Mouse (Mus musculus) left cerebral cortex, adult 2 months (tissue): ENCODE results near the gene Fam227a. TPM values are rescaled to one million over a fixed set of nuclear protein-coding genes. Genes with fewer than 3 reads are reported as not detected.
A peak's percentile ranks its signal among the peaks of the same experiment; 100 is the strongest.

Source experiments
- DNase-seq, 2 experiments: peaks; one replicate each; pipeline ENCODE4 v3.0.0; 2021 to 2022; ENCODE audit warnings: low spot score in 2 of 2, mixed read lengths in 1 of 2; ENCODE audit errors: extremely low spot score in 1 of 2
- H3K27ac ChIP-seq: fragments of 200-600 bp; 2 replicates; pipeline ENCODE4 v1.8.1; 2022
- H3K4me3 ChIP-seq: fragments of 200-600 bp; 2 replicates; pipeline ENCODE4 v1.8.1; 2022
- CTCF ChIP-seq: fragments of 200-600 bp; IDR thresholded peaks from 2 replicates; pipeline ENCODE4 v1.8.1; 2022; ENCODE audit warnings: antibody characterized with exemption, mild to moderate bottlenecking, moderate library complexity
- intact Hi-C: fragments of 180-260 bp; cut with DNase I; formaldehyde crosslinking; loops from one replicate; pipeline ENCODE4 v1.15.1; 2025
- microRNA-seq, 2 experiments: library from miRNA; unstranded; fragments of <30 nt; microRNA quantifications; one replicate each; pipeline ENCODE4 v1.2.0; 2021
- total RNA-seq, 2 experiments: library from RNA; stranded (reverse); gene quantifications; 2 replicates each; pipeline ENCODE4 v1.2.3; 2021

Fam227a gene
- total RNA-seq, 2 experiments from 2014 or later, result 12.9 to 13.6 TPM

DNA sequence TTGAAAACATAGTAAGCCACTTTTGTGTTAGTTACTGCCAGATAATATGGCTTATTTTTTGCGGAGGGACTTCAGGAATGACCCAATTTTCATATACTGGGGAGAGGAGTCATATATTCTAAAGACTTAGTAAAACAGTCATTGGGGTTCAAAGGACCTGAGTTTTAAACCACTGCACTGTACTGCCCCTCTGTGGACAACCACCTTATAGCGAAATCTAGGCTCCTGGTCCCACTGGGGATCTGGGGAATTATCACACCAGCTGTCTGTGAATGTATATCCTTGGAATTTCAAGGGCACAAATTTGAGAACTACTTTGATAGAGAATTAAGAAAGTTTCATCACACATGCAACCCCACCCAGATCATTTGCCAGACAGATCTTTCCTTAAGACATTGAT, 51.0 kb downstream of the Fam227a start:
- peak; percentile 57 for TF ChIP-seq CTCF
- H3K4me3 ChIP-seq, result no peak overlapping the region
- intact Hi-C loops, result loop anchor here (1.0 to 5.0 kb wide), 4 partner anchors 29 to 365 kb away; partner anchors contain the start of gene Ddx17
- DNase-seq, result peak in 1 of 2 experiments; percentile 43
- H3K27ac ChIP-seq, result no peak overlapping the region; the same call in 1 of the 2 replicates

DNA sequence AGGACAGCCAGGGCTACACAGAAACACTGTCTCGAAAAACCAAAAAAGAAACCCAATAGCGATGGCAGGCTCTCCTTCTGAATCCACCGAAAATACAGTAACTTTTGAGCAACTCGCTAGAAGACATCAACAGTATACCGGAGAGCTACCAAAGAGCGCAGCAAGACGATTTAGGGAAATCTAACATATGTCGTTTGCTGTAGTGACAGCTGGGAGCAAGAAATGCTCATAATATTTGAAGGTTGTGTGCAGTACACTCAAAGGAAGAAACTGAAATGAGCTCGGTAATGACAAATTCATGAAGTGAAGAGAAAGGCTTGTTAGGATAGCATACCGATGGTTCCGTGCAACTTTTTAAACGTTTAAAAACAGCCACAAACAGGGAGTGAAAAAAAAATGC, 52.6 kb downstream of the Fam227a start:
- intact Hi-C loops, result loop anchor here (5.0 kb wide), 2 partner anchors 134 to 364 kb away; no protein-coding TSS in a partner anchor
- no peak for TF ChIP-seq CTCF
- DNase-seq, result no peak
- no peak overlapping the region for H3K27ac ChIP-seq
- H3K4me3 ChIP-seq, result no peak overlapping the region

GRCm38 (mm10) chr15:79604990-79605665, 53.6 kb downstream of the Fam227a start, which contains the start of gene Dmc1:
Gene Dmc1, minus strand, starts transcription at chr15:79605109.
- intact Hi-C loops, result loop anchor here (5.0 kb wide), 3 partner anchors 43 to 363 kb away; no protein-coding TSS in a partner anchor
- DNase-seq, result no peak
- no peak within 1 kb of the TSS for H3K27ac ChIP-seq
- H3K4me3 ChIP-seq, result no peak within 1 kb of the TSS
- no peak for TF ChIP-seq CTCF

- no peak for TF ChIP-seq CTCF
- peak overlapping the region; percentile 74 for H3K27ac ChIP-seq
- intact Hi-C loops, result loop anchor here (1.0 to 5.0 kb wide), 2 partner anchors 22 to 38 kb away; no protein-coding TSS in a partner anchor
- no peak overlapping the region for H3K4me3 ChIP-seq
- peak in 1 of 2 experiments; percentile 34 for DNase-seq
Observed at GRCm38 (mm10) chr15:79600176-79600575, 58.6 kb downstream of the Fam227a start.

DNA sequence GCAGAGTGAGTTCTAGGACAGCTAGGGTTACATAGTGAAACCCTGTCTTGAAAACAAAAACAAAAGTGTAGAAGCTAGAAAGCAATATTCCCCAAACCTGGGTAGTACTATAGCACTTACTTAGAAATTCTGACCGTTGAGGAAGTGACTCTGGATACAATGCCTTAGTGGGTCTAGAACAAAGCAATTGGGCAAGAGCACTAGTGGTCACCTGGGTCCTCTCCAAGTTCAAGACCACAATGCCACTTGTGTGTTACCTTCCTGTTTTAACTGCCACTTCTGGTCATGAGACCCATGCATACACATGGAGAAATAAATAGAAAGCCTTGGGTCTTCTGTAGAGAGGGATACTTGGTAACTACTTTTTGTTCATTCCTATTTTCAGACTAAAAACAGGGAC, 60.0 kb downstream of the Fam227a start:
- Histone ChIP-seq H3K4me3 (no peak overlapping the region), H3K27ac (no peak overlapping the region)
- TF ChIP-seq CTCF, result no peak
- intact Hi-C loops, result no loop called here
- DNase-seq, result no peak

DNA sequence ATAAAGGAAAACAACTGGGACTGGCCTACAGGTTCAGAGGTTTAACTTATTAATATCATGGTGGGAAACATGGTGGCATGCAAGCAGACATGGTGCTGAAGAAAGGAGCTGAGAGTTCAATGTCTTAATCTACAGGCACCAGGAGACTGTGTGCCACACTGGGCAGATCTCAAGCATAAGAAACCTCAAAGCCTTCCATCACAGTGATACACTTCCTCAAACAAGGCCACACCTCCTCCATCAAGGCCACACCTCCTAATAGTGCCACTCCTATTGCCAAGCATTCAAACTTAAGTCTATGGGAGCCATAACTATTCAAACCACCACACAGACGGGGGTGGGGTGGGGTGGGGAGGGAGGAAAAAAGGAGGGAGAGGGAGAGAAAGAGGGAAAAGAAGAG, 77.2 kb downstream of the Fam227a start:
- Histone ChIP-seq H3K4me3 (no peak overlapping the region), H3K27ac (no peak overlapping the region)
- no peak for DNase-seq
- intact Hi-C loops, result no loop called here
- TF ChIP-seq CTCF, result no peak

GRCm38 (mm10) chr15:79577671-79578426, 80.9 kb downstream of the Fam227a start:
- intact Hi-C loops, result loop anchor here (1.0 to 2.0 kb wide), 3 partner anchors 15 to 30 kb away; no protein-coding TSS in a partner anchor

DNA sequence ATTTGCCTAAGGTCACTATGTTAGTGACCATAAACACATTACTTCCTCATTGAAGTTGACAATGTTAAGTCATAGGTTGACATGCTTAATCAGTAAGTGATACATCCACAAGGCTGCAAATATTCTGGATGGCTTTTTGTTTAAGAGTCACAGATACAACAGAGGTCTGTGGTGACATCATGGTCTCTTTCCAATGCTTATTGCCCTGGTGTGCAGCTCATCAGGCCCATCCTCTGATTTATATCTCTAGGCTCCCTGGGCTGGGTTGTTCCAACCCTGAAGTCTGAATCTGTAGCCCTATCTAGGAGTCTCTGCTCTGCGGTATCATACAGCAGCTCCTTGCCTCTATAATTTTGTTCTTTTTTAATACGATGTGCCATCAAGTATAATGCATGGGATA, 81.8 kb downstream of the Fam227a start:
- Histone ChIP-seq H3K27ac (peak overlapping the region; percentile 85), H3K4me3 (no peak overlapping the region)
- no peak for DNase-seq
- no peak for TF ChIP-seq CTCF
- intact Hi-C loops, result loop anchor here (2.0 kb wide), 1 partner anchor 14 kb away; no protein-coding TSS in a partner anchor

More at GRCm38 (mm10) chr15:79577671-79578426, 80.9 kb downstream of the Fam227a start:
- DNase-seq, result peak in 1 of 2 experiments; percentile 14
- Histone ChIP-seq H3K4me3 (no peak overlapping the region), H3K27ac (peak overlapping the region; percentile 85)
- no peak for TF ChIP-seq CTCF

- intact Hi-C loops, result loop anchor here (2.0 kb wide), 1 partner anchor 13 kb away; no protein-coding TSS in a partner anchor
- Histone ChIP-seq H3K27ac (peak overlapping the region; percentile 85; the same call in 1 of the 2 replicates), H3K4me3 (no peak overlapping the region)
- TF ChIP-seq CTCF, result no peak
- no peak for DNase-seq
Observed at GRCm38 (mm10) chr15:79575543-79576222, 83.1 kb downstream of the Fam227a start.

DNA sequence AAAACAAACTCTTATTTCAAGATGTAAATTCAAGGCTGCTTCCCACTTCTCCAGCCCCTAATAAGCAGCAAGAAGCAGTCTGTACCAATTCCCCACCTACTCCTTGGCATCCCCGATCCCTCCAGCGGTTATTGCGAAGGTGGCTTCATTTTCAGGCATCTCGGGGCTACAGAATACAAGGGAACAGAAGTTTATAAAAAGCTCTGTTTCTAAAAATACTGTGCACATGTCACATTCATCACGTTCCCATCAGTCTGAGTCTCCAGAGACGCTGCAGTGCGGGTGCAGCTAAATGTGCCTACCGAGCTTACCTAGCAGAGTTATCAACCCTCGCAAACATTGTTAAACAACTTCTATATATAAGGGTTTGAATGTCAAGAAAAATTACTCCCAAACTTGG, 96.3 kb downstream of the Fam227a start:
- TF ChIP-seq CTCF, result no peak
- DNase-seq, result peak; percentile 33 to 57
- intact Hi-C loops, result loop anchor here (2.0 to 5.0 kb wide), 2 partner anchors 14 to 40 kb away; no protein-coding TSS in a partner anchor
- Histone ChIP-seq H3K27ac (peak overlapping the region; percentile 66), H3K4me3 (no peak overlapping the region)

DNA sequence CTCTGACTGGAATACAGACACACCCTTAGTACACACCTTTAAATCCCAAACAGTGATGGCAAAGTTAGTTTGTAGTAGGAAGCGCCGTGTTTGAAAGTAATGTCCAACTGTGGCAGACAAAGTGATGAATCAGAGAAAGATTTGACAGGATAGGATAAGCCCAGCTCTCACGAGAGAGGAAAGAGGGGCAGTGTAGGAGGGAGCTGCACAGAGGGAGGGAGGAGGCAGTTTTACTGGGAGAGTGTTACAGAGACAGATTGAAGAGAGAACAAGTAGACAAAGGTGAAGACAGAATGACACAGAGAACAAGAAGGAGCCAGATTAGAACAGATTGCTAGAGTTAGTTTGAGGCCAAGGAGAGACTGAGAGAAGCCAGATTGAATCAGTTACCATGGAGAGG, 99.1 kb downstream of the Fam227a start:
- no peak overlapping the region for H3K4me3 ChIP-seq
- no peak overlapping the region for H3K27ac ChIP-seq
- TF ChIP-seq CTCF, result no peak
- DNase-seq, result no peak
- intact Hi-C loops, result loop anchor here (5.0 kb wide), 1 partner anchor 43 kb away; no protein-coding TSS in a partner anchor

Small RNA genes lying within 50 kb of the gene (microRNA-seq; reads per million reads assigned to microRNA genes)
- gene Gm27903, result 0 reads per million in 2 experiments

Other genes starting within 250 kb of the Fam227a start
- 100 to 1,000 TPM; 153 to 159 TPM for gene Csnk1e, start 203.4 kb downstream of the Fam227a start, total RNA-seq
- gene Kcnj4, start 153.7 kb downstream of the Fam227a start, total RNA-seq, result 100 to 1,000 TPM; 186 to 202 TPM
- gene Kdelr3, start 142.5 kb downstream of the Fam227a start, total RNA-seq, result under 1 TPM; 0.32 to 0.33 TPM
- 100 to 1,000 TPM; 323 to 340 TPM for gene Ddx17, start 112.2 kb downstream of the Fam227a start, total RNA-seq
- gene Dmc1, start 53.8 kb downstream of the Fam227a start, total RNA-seq, result under 1 TPM; 0.66 to 0.91 TPM
- 10 to 100 TPM; 42.6 to 49.4 TPM for gene Cby1, start 243 bp upstream of the Fam227a start, total RNA-seq
- 10 to 100 TPM; 81.8 to 96.6 TPM for gene Tomm22, start 11.9 kb upstream of the Fam227a start, total RNA-seq
- 10 to 100 TPM; 64.3 to 68.0 TPM for gene Josd1, start 29.0 kb upstream of the Fam227a start, total RNA-seq
- gene Gtpbp1, start 31.9 kb upstream of the Fam227a start, total RNA-seq, result 10 to 100 TPM; 54.2 to 58.0 TPM
- 10 to 100 TPM; 43.9 to 46.5 TPM for gene Sun2, start 83.6 kb upstream of the Fam227a start, total RNA-seq
- gene Dnal4, start 118.9 kb upstream of the Fam227a start, total RNA-seq, result 10 to 100 TPM; 53.2 to 54.1 TPM
- 100 to 1,000 TPM; 800 to 813 TPM for gene Nptxr, start 145.8 kb upstream of the Fam227a start, total RNA-seq
- 10 to 100 TPM in 1 of 2 experiments, 1 to 10 TPM in 1; 9.7 to 19.7 TPM for gene Npcd, start 175.3 kb upstream of the Fam227a start, total RNA-seq
- gene Cbx6, start 175.7 kb upstream of the Fam227a start, total RNA-seq, result 100 to 1,000 TPM; 370 to 387 TPM
- 1 to 10 TPM; 5.1 to 6.1 TPM for gene Apobec3, start 232.7 kb upstream of the Fam227a start, total RNA-seq